Mouse (Mus musculus) erythroblast, embryonic 14.5 days (primary cell): ENCODE measurements around the gene Tbc1d22a.

Experiments
- GATA1 ChIP-seq: IDR thresholded peaks from 2 replicates; pipeline ENCODE4 v1.6.1; 2012; ENCODE audit warnings: low read length, inconsistent platforms, mixed read lengths
- TAL1 ChIP-seq: IDR thresholded peaks from 3 replicates; pipeline ENCODE4 v1.6.1; 2012; ENCODE audit warnings: low read length, inconsistent platforms, mixed read lengths

DNA sequence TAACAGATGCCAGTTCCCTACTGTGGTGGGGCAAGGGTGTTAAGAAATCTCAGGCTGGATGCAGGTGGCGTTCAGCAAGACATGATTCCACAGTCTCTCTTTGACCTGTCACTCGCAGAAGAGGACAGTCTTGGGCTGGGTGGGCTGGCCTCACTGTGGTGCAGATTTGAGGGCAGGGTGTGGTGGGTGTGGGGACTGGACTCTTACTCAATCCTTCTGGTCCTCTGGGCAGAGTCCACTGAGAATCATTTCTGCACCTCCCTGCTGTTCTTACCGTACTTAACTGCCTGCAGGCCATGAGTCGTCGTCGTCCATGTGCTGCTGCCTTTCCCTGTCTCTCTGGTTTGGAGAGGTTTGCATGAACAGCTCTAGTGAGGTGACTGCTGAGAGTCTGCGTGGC is 61.5 kb downstream of the Tbc1d22a start:
- TF ChIP-seq GATA1: no peak
- no peak for TF ChIP-seq TAL1
